Mouse (Mus musculus): ENCODE data around the gene Stx8. TPM values are rescaled to one million over a fixed set of nuclear protein-coding genes. Genes with fewer than 3 reads are reported as not detected.

The Stx8 gene
- polyA plus RNA-seq, 1 experiment from 2014 or later: 52.4 TPM

- ATAC-seq (replicated peaks; ENCODE audit: low FRiP score): peak; percentile 46; the same call in 1 of the 2 replicates
- no peak overlapping the region for H3K9ac ChIP-seq
- H3K9me3 ChIP-seq (replicated peaks): no peaks in the 10 kb centered on the region
- WGBS: 14% methylated on average over 10 of the region's 10 CpGs
- no peaks in the 10 kb centered on the region for H3K36me3 ChIP-seq
- H3K27ac ChIP-seq: peak overlapping the region; percentile 69
- peaks cover 78% of the 10 kb centered on the region for H3K4me1 ChIP-seq
- H3K4me3 ChIP-seq (replicated peaks): no peak overlapping the region
- no peaks in the 10 kb centered on the region for H3K27me3 ChIP-seq
- H3K4me2 ChIP-seq: no peak overlapping the region
These were observed 233.9 kb downstream of the Stx8 start for GRCm38 (mm10) chr11:68199801-68200423.

- ATAC-seq (replicated peaks; ENCODE audit: low FRiP score): no peak
- Histone ChIP-seq H3K36me3 (no peaks in the 10 kb centered on the region), H3K27me3 (no peaks in the 10 kb centered on the region), H3K9ac (no peak overlapping the region), H3K9me3 (replicated peaks) (no peaks in the 10 kb centered on the region), H3K27ac (peak overlapping the region; percentile 69), H3K4me3 (replicated peaks) (no peak overlapping the region), H3K4me2 (no peak overlapping the region), H3K4me1 (peaks cover 74% of the 10 kb centered on the region)
- WGBS: 76% methylated on average over 4 of the region's 4 CpGs
These were observed 234.5 kb downstream of the Stx8 start for GRCm38 (mm10) chr11:68200500-68200899.

- Histone ChIP-seq H3K27me3 (no peaks in the 10 kb centered on the region), H3K27ac (no peak overlapping the region), H3K4me2 (no peak overlapping the region), H3K9ac (no peak overlapping the region), H3K36me3 (no peaks in the 10 kb centered on the region), H3K9me3 (replicated peaks) (no peaks in the 10 kb centered on the region), H3K4me3 (replicated peaks) (no peak overlapping the region), H3K4me1 (peaks cover 68% of the 10 kb centered on the region)
- no peak for ATAC-seq (replicated peaks; ENCODE audit: low FRiP score)
- WGBS: 52% methylated on average over 1 of the region's 1 CpGs
These were observed 235.1 kb downstream of the Stx8 start for GRCm38 (mm10) chr11:68201063-68201462.

GRCm38 (mm10) chr11:68201811-68202459 lies 235.9 kb downstream of the Stx8 start:
- 69% methylated on average over 10 of the region's 10 CpGs for WGBS
- no peak for ATAC-seq (replicated peaks; ENCODE audit: low FRiP score)

GRCm38 (mm10) chr11:68202561-68202960 lies 236.6 kb downstream of the Stx8 start:
- no peak overlapping the region for H3K4me3 ChIP-seq (replicated peaks)
- 66% methylated on average over 10 of the region's 10 CpGs for WGBS
- no peak for ATAC-seq (replicated peaks; ENCODE audit: low FRiP score)
- H3K27me3 ChIP-seq: no peaks in the 10 kb centered on the region
- no peaks in the 10 kb centered on the region for H3K9me3 ChIP-seq (replicated peaks)
- H3K27ac ChIP-seq: no peak overlapping the region
- H3K4me2 ChIP-seq: no peak overlapping the region
- no peaks in the 10 kb centered on the region for H3K36me3 ChIP-seq
- H3K4me1 ChIP-seq: peaks cover 55% of the 10 kb centered on the region
- no peak overlapping the region for H3K9ac ChIP-seq

More at GRCm38 (mm10) chr11:68201811-68202459, 235.9 kb downstream of the Stx8 start:
- Histone ChIP-seq H3K9ac (no peak overlapping the region), H3K4me3 (replicated peaks) (no peak overlapping the region), H3K27ac (no peak overlapping the region), H3K9me3 (replicated peaks) (no peaks in the 10 kb centered on the region), H3K4me2 (no peak overlapping the region), H3K36me3 (no peaks in the 10 kb centered on the region), H3K4me1 (peaks cover 60% of the 10 kb centered on the region), H3K27me3 (no peaks in the 10 kb centered on the region)

GRCm38 (mm10) chr11:68203658-68204315 lies 237.8 kb downstream of the Stx8 start:
- Histone ChIP-seq H3K36me3 (no peaks in the 10 kb centered on the region), H3K9ac (no peak overlapping the region), H3K27ac (no peak overlapping the region), H3K9me3 (replicated peaks) (no peaks in the 10 kb centered on the region), H3K4me1 (peaks cover 56% of the 10 kb centered on the region), H3K4me2 (no peak overlapping the region), H3K27me3 (no peaks in the 10 kb centered on the region), H3K4me3 (replicated peaks) (no peak overlapping the region)
- whole genome bisulfite sequencing: 46% methylated on average over 10 of the region's 10 CpGs
- ATAC-seq (replicated peaks; ENCODE audit: low FRiP score): no peak

- Histone ChIP-seq H3K4me3 (replicated peaks) (no peak overlapping the region), H3K9me3 (replicated peaks) (no peaks in the 10 kb centered on the region), H3K27me3 (no peaks in the 10 kb centered on the region), H3K27ac (no peak overlapping the region), H3K4me1 (peaks cover 53% of the 10 kb centered on the region), H3K36me3 (no peaks in the 10 kb centered on the region), H3K4me2 (no peak overlapping the region), H3K9ac (no peak overlapping the region)
- 78% methylated on average over 5 of the region's 5 CpGs for whole genome bisulfite sequencing
- no peak for ATAC-seq (replicated peaks; ENCODE audit: low FRiP score)
These were observed 238.4 kb downstream of the Stx8 start for GRCm38 (mm10) chr11:68204407-68204806.

GRCm38 (mm10) chr11:68205572-68206229 lies 239.7 kb downstream of the Stx8 start:
- 76% methylated on average over 10 of the region's 10 CpGs for WGBS

GRCm38 (mm10) chr11:68208023-68208422 lies 242.0 kb downstream of the Stx8 start:
- Histone ChIP-seq H3K4me1 (peaks cover 37% of the 10 kb centered on the region), H3K9ac (no peak overlapping the region), H3K27ac (no peak overlapping the region), H3K4me3 (replicated peaks) (no peak overlapping the region), H3K27me3 (no peaks in the 10 kb centered on the region), H3K9me3 (replicated peaks) (no peaks in the 10 kb centered on the region), H3K36me3 (no peaks in the 10 kb centered on the region), H3K4me2 (no peak overlapping the region)
- 74% methylated on average over 2 of the region's 2 CpGs for WGBS
- no peak for ATAC-seq (replicated peaks; ENCODE audit: low FRiP score)

More at GRCm38 (mm10) chr11:68205572-68206229, 239.7 kb downstream of the Stx8 start:
- Histone ChIP-seq H3K27me3 (no peaks in the 10 kb centered on the region), H3K4me1 (peaks cover 40% of the 10 kb centered on the region), H3K4me3 (replicated peaks) (no peak overlapping the region), H3K27ac (no peak overlapping the region), H3K36me3 (no peaks in the 10 kb centered on the region), H3K9me3 (replicated peaks) (no peaks in the 10 kb centered on the region), H3K4me2 (no peak overlapping the region), H3K9ac (no peak overlapping the region)
- no peak for ATAC-seq (replicated peaks; ENCODE audit: low FRiP score)

GRCm38 (mm10) chr11:68208582-68208981 lies 242.6 kb downstream of the Stx8 start:
- H3K27me3 ChIP-seq: no peaks in the 10 kb centered on the region
- peaks cover 37% of the 10 kb centered on the region for H3K4me1 ChIP-seq
- H3K27ac ChIP-seq: 0 out of 2 replicates have a peak overlapping the region, but pooled peaks have one; percentile 18
- H3K36me3 ChIP-seq: no peaks in the 10 kb centered on the region
- WGBS: 88% methylated on average over 1 of the region's 1 CpGs
- no peak overlapping the region for H3K9ac ChIP-seq
- no peaks in the 10 kb centered on the region for H3K9me3 ChIP-seq (replicated peaks)
- H3K4me3 ChIP-seq (replicated peaks): no peak overlapping the region
- ATAC-seq (replicated peaks; ENCODE audit: low FRiP score): no peak
- H3K4me2 ChIP-seq: no peak overlapping the region

- ATAC-seq (replicated peaks; ENCODE audit: low FRiP score): no peak
These were observed 243.5 kb downstream of the Stx8 start for GRCm38 (mm10) chr11:68209506-68209905.

GRCm38 (mm10) chr11:68210714-68211113 lies 244.7 kb downstream of the Stx8 start:
- Histone ChIP-seq H3K36me3 (no peaks in the 10 kb centered on the region), H3K27ac (no peak overlapping the region), H3K9me3 (replicated peaks) (no peaks in the 10 kb centered on the region), H3K4me1 (peaks cover 35% of the 10 kb centered on the region), H3K27me3 (no peaks in the 10 kb centered on the region), H3K4me2 (no peak overlapping the region), H3K9ac (no peak overlapping the region), H3K4me3 (replicated peaks) (no peak overlapping the region)
- ATAC-seq (replicated peaks; ENCODE audit: low FRiP score): no peak
- whole genome bisulfite sequencing: 88% methylated on average over 5 of the region's 5 CpGs

More at GRCm38 (mm10) chr11:68209506-68209905, 243.5 kb downstream of the Stx8 start:
- WGBS: 91% methylated on average over 4 of the region's 4 CpGs
- Histone ChIP-seq H3K4me1 (peaks cover 31% of the 10 kb centered on the region), H3K4me2 (no peak overlapping the region), H3K9ac (no peak overlapping the region), H3K36me3 (no peaks in the 10 kb centered on the region), H3K9me3 (replicated peaks) (no peaks in the 10 kb centered on the region), H3K27ac (no peak overlapping the region), H3K27me3 (no peaks in the 10 kb centered on the region), H3K4me3 (replicated peaks) (no peak overlapping the region)

Measured in kidney, embryonic 15.5 days (tissue).